Mouse (Mus musculus) CH12.LX (cell line): ENCODE data around the gene Slc22a15. TPM values are rescaled to one million over a fixed set of nuclear protein-coding genes. Genes with fewer than 3 reads are reported as not detected.

Experiments
- DNase-seq: peaks from one replicate; pipeline ENCODE4 v3.0.0-alpha.2; 2013; ENCODE audit errors: extremely low read depth
- H3K27ac ChIP-seq: 2 replicates; pipeline ENCODE4 v1.5.1; 2012; ENCODE audit warnings: low read depth, mild to moderate bottlenecking, control low read depth, moderate library complexity; ENCODE audit not compliant: insufficient read depth
- H3K27me3 ChIP-seq: replicated peaks from 2 replicates; pipeline ENCODE3; 2012; ENCODE audit warnings: inconsistent platforms
- H3K36me3 ChIP-seq, 2 experiments: replicated peaks in 1 of 2; 2 replicates each; pipeline versions ENCODE3 to v1.6.1; 2012; ENCODE audit warnings: inconsistent platforms in 1 of 2, low read length in 1 of 2, mild to moderate bottlenecking in 1 of 2, mixed read lengths in 1 of 2, moderate library complexity in 1 of 2; ENCODE audit not compliant: control insufficient read depth in 1 of 2, insufficient read depth in 1 of 2
- H3K4me1 ChIP-seq, 2 experiments: 2 replicates each; pipeline ENCODE4 v1.6.1; 2012; ENCODE audit warnings: inconsistent platforms in 1 of 2, moderate library complexity in 1 of 2; ENCODE audit not compliant: insufficient read depth in 2 of 2, control insufficient read depth in 1 of 2
- H3K4me2 ChIP-seq: 2 replicates; pipeline ENCODE4 v1.6.1; 2012; ENCODE audit warnings: low read depth, mild to moderate bottlenecking, control low read depth; ENCODE audit not compliant: poor library complexity, insufficient read depth, severe bottlenecking
- H3K4me3 ChIP-seq, 3 experiments: fragments of 150-350 bp in 1 of 3; sonication (generic) in 1 of 3; replicated peaks in 1 of 3; 2 replicates each; pipeline versions ENCODE3 to v1.5.1; 2011 to 2012; ENCODE audit warnings: low read depth in 2 of 3, low read length in 2 of 3, mild to moderate bottlenecking in 2 of 3, moderate library complexity in 2 of 3, control low read depth in 1 of 3, improper control_type of control experiment in 1 of 3, inconsistent platforms in 1 of 3, mixed read lengths in 1 of 3; ENCODE audit not compliant: poor library complexity in 1 of 3
- H3K79me2 ChIP-seq: replicated peaks from 2 replicates; pipeline ENCODE4 v1.6.1; 2012; ENCODE audit warnings: mild to moderate bottlenecking, moderate library complexity; ENCODE audit not compliant: control insufficient read depth, poor library complexity, insufficient read depth, severe bottlenecking; ENCODE audit errors: extremely low read depth
- H3K9ac ChIP-seq: 2 replicates; pipeline ENCODE4 v1.6.1; 2012; ENCODE audit warnings: low read depth, mild to moderate bottlenecking, control low read depth, moderate library complexity; ENCODE audit not compliant: insufficient read depth
- H3K9me3 ChIP-seq: replicated peaks from 2 replicates; pipeline ENCODE3; 2012; ENCODE audit warnings: low read length, inconsistent platforms, mixed read lengths
- BHLHE40 ChIP-seq: IDR thresholded peaks from 2 replicates; pipeline ENCODE4 v1.6.1; 2011; ENCODE audit warnings: mild to moderate bottlenecking, low read depth, low read length, improper control_type of control experiment
- CHD1 ChIP-seq: IDR thresholded peaks from 2 replicates; pipeline ENCODE4 v1.6.1; 2012; ENCODE audit warnings: low read depth, low read length, improper control_type of control experiment, inconsistent platforms
- CHD2 ChIP-seq: IDR thresholded peaks from 2 replicates; pipeline ENCODE4 v1.6.1; 2011; ENCODE audit warnings: low read length, improper control_type of control experiment
- ELF1 ChIP-seq: IDR thresholded peaks from 2 replicates; pipeline ENCODE4 v1.6.1; 2014; ENCODE audit warnings: low read depth, mild to moderate bottlenecking, inconsistent platforms, low read length, improper control_type of control experiment
- EP300 ChIP-seq: IDR thresholded peaks from 2 replicates; pipeline ENCODE4 v1.6.1; 2011; ENCODE audit warnings: low read length, improper control_type of control experiment
- ETS1 ChIP-seq: conservative IDR thresholded peaks from 2 replicates; pipeline ENCODE4 v1.6.1; 2012; ENCODE audit warnings: low read depth, mild to moderate bottlenecking, inconsistent platforms, low read length, improper control_type of control experiment, moderate library complexity
- IRF4 ChIP-seq: IDR thresholded peaks from 2 replicates; pipeline ENCODE4 v1.6.1; 2014; ENCODE audit warnings: low read depth, mild to moderate bottlenecking, inconsistent platforms, low read length, improper control_type of control experiment
- JUN ChIP-seq: IDR thresholded peaks from 2 replicates; pipeline ENCODE4 v1.6.1; 2011; ENCODE audit warnings: low read depth, mild to moderate bottlenecking, low read length, improper control_type of control experiment, moderate library complexity; ENCODE audit not compliant: insufficient read depth
- JUND ChIP-seq: conservative IDR thresholded peaks from 2 replicates; pipeline ENCODE4 v1.6.1; 2011; ENCODE audit warnings: low read depth, low read length, improper control_type of control experiment
- KAT2A ChIP-seq: IDR thresholded peaks from 2 replicates; pipeline ENCODE4 v1.6.1; 2012; ENCODE audit warnings: low read length, improper control_type of control experiment, inconsistent platforms; ENCODE audit not compliant: insufficient replicate concordance
- MEF2A ChIP-seq: IDR thresholded peaks from 2 replicates; pipeline ENCODE4 v1.6.1; 2014; ENCODE audit warnings: low read depth, mild to moderate bottlenecking, inconsistent platforms, low read length, improper control_type of control experiment, borderline replicate concordance
- MXI1 ChIP-seq: IDR thresholded peaks from 2 replicates; pipeline ENCODE4 v1.6.1; 2011; ENCODE audit warnings: mild to moderate bottlenecking, low read depth, low read length, improper control_type of control experiment
- MYC ChIP-seq: IDR thresholded peaks from 2 replicates; pipeline ENCODE4 v1.6.1; 2011; ENCODE audit warnings: low read depth, mild to moderate bottlenecking, improper control_type of control experiment, low read length
- NELFE ChIP-seq: IDR thresholded peaks from 2 replicates; pipeline ENCODE4 v1.6.1; 2011; ENCODE audit warnings: low read depth, low read length, improper control_type of control experiment
- NRF1 ChIP-seq: IDR thresholded peaks from 2 replicates; pipeline ENCODE4 v1.6.1; 2014; ENCODE audit warnings: low read depth, mild to moderate bottlenecking, inconsistent platforms, low read length, improper control_type of control experiment, moderate library complexity
- PAX5 ChIP-seq: IDR thresholded peaks from 2 replicates; pipeline ENCODE4 v1.6.1; 2012; ENCODE audit warnings: low read length, inconsistent platforms, mixed read lengths
- POLR2A ChIP-seq: IDR thresholded peaks from 2 replicates; pipeline ENCODE4 v1.6.1; 2011; ENCODE audit warnings: low read depth, mild to moderate bottlenecking, improper control_type of control experiment, low read length
- POLR2AphosphoS2 ChIP-seq: IDR thresholded peaks from 2 replicates; pipeline ENCODE4 v1.6.1; 2011; ENCODE audit warnings: low read depth, low read length, improper control_type of control experiment
- RAD21 ChIP-seq: IDR thresholded peaks from 2 replicates; pipeline ENCODE4 v1.6.1; 2011; ENCODE audit warnings: low read depth, mild to moderate bottlenecking, low read length, improper control_type of control experiment, moderate library complexity
- RCOR1 ChIP-seq: conservative IDR thresholded peaks from 2 replicates; pipeline ENCODE4 v1.6.1; 2012; ENCODE audit warnings: low read depth, mild to moderate bottlenecking, inconsistent platforms, low read length, improper control_type of control experiment
- SMC3 ChIP-seq: IDR thresholded peaks from 2 replicates; pipeline ENCODE4 v1.6.1; 2011; ENCODE audit warnings: low read depth, low read length, improper control_type of control experiment
- TCF12 ChIP-seq: IDR thresholded peaks from 2 replicates; pipeline ENCODE4 v1.6.1; 2014; ENCODE audit warnings: low read depth, mild to moderate bottlenecking, inconsistent platforms, low read length, improper control_type of control experiment
- USF2 ChIP-seq: conservative IDR thresholded peaks from 2 replicates; pipeline ENCODE4 v1.6.1; 2011; ENCODE audit warnings: low read depth, low read length, improper control_type of control experiment
- ZNF384 ChIP-seq: IDR thresholded peaks from 2 replicates; pipeline ENCODE4 v1.6.1; 2012; ENCODE audit warnings: low read depth, low read length, improper control_type of control experiment, inconsistent platforms
- dilution Hi-C: fragments of 300-500 bp; cut with MboI; formaldehyde crosslinking; loops from 2 replicates; pipeline ENCODE4 v1.14.3; 2020; ENCODE audit warnings: low sequenced_read_pairs; ENCODE audit not compliant: extremely low pct_unique_long_range_greater_than_20kb, extremely low pct_ligation_motif_present
- in situ Hi-C: fragments of 300-500 bp; cut with MboI; formaldehyde crosslinking; loops from 3 replicates; pipeline ENCODE4 v1.14.3; 2019; ENCODE audit warnings: low sequenced_read_pairs, low pct_ligation_motif_present, low pct_unique_long_range_greater_than_20kb, mixed read lengths
- polyA plus RNA-seq: library from polyadenylated mRNA; unstranded; fragments of >175 nt; gene quantifications from 2 replicates; pipeline ENCODE4 v1.2.1, GENCODE M21; 2012; ENCODE audit warnings: low read depth; ENCODE audit not compliant: insufficient read length
- total RNA-seq, 2 experiments: library from RNA; depleted of rRNA; stranded (reverse); fragments of 300-350 nt in 1 of 2; fragments of >200 nt in 1 of 2; gene quantifications; 2 replicates each; pipeline ENCODE4 v1.2.3; 2012 to 2014

Gene Slc22a15
- total and polyA plus RNA-seq, 3 experiments, result 1.8 to 7.6 (median 4.5) TPM

- dilution Hi-C loops, result no loop called here
These were observed 1.9 kb downstream of the Slc22a15 start for GRCm38 (mm10) chr3:101922366-101922765.

GRCm38 (mm10) chr3:101918526-101918925 is 5.7 kb downstream of the Slc22a15 start:
- Histone ChIP-seq H3K36me3 (peaks cover 12 to 30% of the 10 kb centered on the region in 2 experiments), H3K9ac (no peak overlapping the region), H3K4me1 (peaks cover 16 to 37% of the 10 kb centered on the region in 2 experiments), H3K79me2 (no peaks in the 10 kb centered on the region; the same call in 1 of the 2 replicates), H3K27me3 (no peaks in the 10 kb centered on the region), H3K27ac (no peak overlapping the region), H3K4me2 (no peak overlapping the region), H3K4me3 (no peak overlapping the region), H3K9me3 (no peaks in the 10 kb centered on the region)
- no peak for DNase-seq
- TF ChIP-seq ZNF384 (no peak), KAT2A (no peak), RCOR1 (no peak), NELFE (no peak), CHD1 (no peak), TCF12 (no peak), ETS1 (no peak), POLR2A (no peak), JUN (no peak), USF2 (no peak), RAD21 (no peak), MEF2A (no peak), SMC3 (no peak), MYC (no peak)
- dilution Hi-C loops, result no loop called here
- in situ Hi-C loops, result no loop called here

More at GRCm38 (mm10) chr3:101922366-101922765, 1.9 kb downstream of the Slc22a15 start:
- Histone ChIP-seq H3K9ac (no peak overlapping the region), H3K4me2 (no peak overlapping the region), H3K79me2 (no peaks in the 10 kb centered on the region), H3K4me1 (peaks cover 12 to 28% of the 10 kb centered on the region in 2 experiments), H3K9me3 (no peaks in the 10 kb centered on the region), H3K4me3 (no peak overlapping the region), H3K27ac (no peak overlapping the region), H3K36me3 (peaks cover 5 to 15% of the 10 kb centered on the region in 2 experiments), H3K27me3 (no peaks in the 10 kb centered on the region)
- in situ Hi-C loops, result no loop called here
- no peak for DNase-seq
- TF ChIP-seq ELF1 (no peak), USF2 (no peak)

GRCm38 (mm10) chr3:101917665-101918064 is 6.6 kb downstream of the Slc22a15 start:
- dilution Hi-C loops, result no loop called here
- H3K9ac ChIP-seq, result no peak overlapping the region
- no peaks in the 10 kb centered on the region for H3K27me3 ChIP-seq
- no peak; the same call in 1 of the 2 replicates for TF ChIP-seq MEF2A
- TF ChIP-seq PAX5, result no peak
- 0 out of 2 replicates have a peak, but pooled peaks have one; percentile 44 for TF ChIP-seq MYC
- no peak for TF ChIP-seq CHD1
- no peak for TF ChIP-seq POLR2AphosphoS2
- TF ChIP-seq ETS1, result peak; percentile 47; the same call in 1 of the 2 replicates
- TF ChIP-seq ELF1, result no peak
- TF ChIP-seq BHLHE40, result peak; percentile 44; the same call in 1 of the 2 replicates
- TF ChIP-seq JUN, result peak; percentile 48; the same call in 1 of the 2 replicates
- TF ChIP-seq IRF4, result peak; percentile 87
- TF ChIP-seq CHD2, result peak; percentile 50; the same call in 1 of the 2 replicates
- TF ChIP-seq MXI1, result no peak
- peak; percentile 63 for TF ChIP-seq EP300
- TF ChIP-seq JUND, result peak; percentile 76
- TF ChIP-seq NRF1, result no peak
- H3K27ac ChIP-seq, result no peak overlapping the region
- H3K4me1 ChIP-seq, result peaks cover 16 to 29% of the 10 kb centered on the region in 2 experiments
- H3K4me3 ChIP-seq, result no peak overlapping the region
- peak; percentile 54 for DNase-seq
- no peaks in the 10 kb centered on the region for H3K9me3 ChIP-seq
- no peaks in the 10 kb centered on the region; the same call in 1 of the 2 replicates for H3K79me2 ChIP-seq
- in situ Hi-C loops, result no loop called here
- peaks cover 19 to 38% of the 10 kb centered on the region in 2 experiments for H3K36me3 ChIP-seq
- H3K4me2 ChIP-seq, result no peak overlapping the region
